Mouse (Mus musculus): Measurements from ENCODE around the gene Rbfox1. TPM values are rescaled to one million over a fixed set of nuclear protein-coding genes. Genes with fewer than 3 reads are reported as not detected.

The Rbfox1 gene
- total and polyA plus RNA-seq, 3 experiments, result not detected

GRCm38 (mm10) chr16:6821741-6822140, 936.6 kb downstream of the Rbfox1 start:
- Histone ChIP-seq H3K9ac (ENCODE audit: control insufficient read depth, low read depth, low read length, poor library complexity, severe bottlenecking) (no peak overlapping the region), H3K27ac (ENCODE audit: control insufficient read depth, low read depth, low read length) (no peak overlapping the region), H3K4me1 (ENCODE audit: control insufficient read depth in 1 of 2, insufficient read depth in 2 of 2, low read length in 2 of 2) (no peaks in the 10 kb centered on the region), H3K4me3 (ENCODE audit: control insufficient read depth in 1 of 2, insufficient read depth in 1 of 2, low read depth in 2 of 2, low read length in 2 of 2) (no peak overlapping the region), H3K9me3 (replicated peaks; ENCODE audit: insufficient read depth, low read length) (no peaks in the 10 kb centered on the region), H3K27me3 (ENCODE audit: control insufficient read depth in 1 of 2, insufficient read depth in 2 of 2, low read length in 2 of 2) (no peaks in the 10 kb centered on the region), H3K36me3 (ENCODE audit: control insufficient read depth in 1 of 2, insufficient read depth in 2 of 2, low read length in 2 of 2) (no peaks in the 10 kb centered on the region), H3K79me2 (ENCODE audit: control insufficient read depth, insufficient read depth, low read length, poor library complexity) (no peaks in the 10 kb centered on the region)
- TF ChIP-seq HCFC1 (IDR thresholded peaks at IDR 0.05; ENCODE audit: low read depth, low read length) (no peak), TBP (IDR thresholded peaks at IDR 0.05; ENCODE audit: low read depth, low read length) (no peak)
- no peak for DNase-seq (ENCODE audit: low read depth, low spot score)

- no peak for TF ChIP-seq TCF12 (IDR thresholded peaks at IDR 0.05; ENCODE audit: low read depth, low read length)
- no peak for TF ChIP-seq CHD2 (IDR thresholded peaks at IDR 0.05; ENCODE audit: low read length)
- TF ChIP-seq USF1 (IDR thresholded peaks at IDR 0.05; ENCODE audit: low read depth, low read length), result no peak
- no peak for TF ChIP-seq ZKSCAN1 (IDR thresholded peaks at IDR 0.05; ENCODE audit: low read depth, low read length)
- no peak for TF ChIP-seq MEF2A (IDR thresholded peaks at IDR 0.05; ENCODE audit: extremely low read depth, insufficient replicate concordance, low read depth, low read length, poor library complexity, severe bottlenecking)
- no peak for TF ChIP-seq ELF1 (IDR thresholded peaks at IDR 0.05; ENCODE audit: low read depth, low read length)
- no peak for TF ChIP-seq JUND (IDR thresholded peaks at IDR 0.05; ENCODE audit: low read depth, low read length)
- no peak for TF ChIP-seq TAL1 (IDR thresholded peaks at IDR 0.05; ENCODE audit: low read length)
- TF ChIP-seq BHLHE40 (IDR thresholded peaks at IDR 0.05; ENCODE audit: borderline replicate concordance, low read depth, low read length), result no peak
- no peak for TF ChIP-seq USF2 (IDR thresholded peaks at IDR 0.05; ENCODE audit: borderline replicate concordance in 1 of 2, insufficient read depth in 1 of 2, low read depth in 1 of 2, low read length in 2 of 2)
- Histone ChIP-seq H3K9me3 (replicated peaks; ENCODE audit: insufficient read depth, low read length) (no peaks in the 10 kb centered on the region), H3K27me3 (ENCODE audit: control insufficient read depth in 1 of 2, insufficient read depth in 2 of 2, low read length in 2 of 2) (no peaks in the 10 kb centered on the region), H3K36me3 (ENCODE audit: control insufficient read depth in 1 of 2, insufficient read depth in 2 of 2, low read length in 2 of 2) (no peaks in the 10 kb centered on the region), H3K4me3 (ENCODE audit: control insufficient read depth in 1 of 2, insufficient read depth in 1 of 2, low read depth in 2 of 2, low read length in 2 of 2) (no peak overlapping the region), H3K79me2 (ENCODE audit: control insufficient read depth, insufficient read depth, low read length, poor library complexity) (no peaks in the 10 kb centered on the region), H3K9ac (ENCODE audit: control insufficient read depth, low read depth, low read length, poor library complexity, severe bottlenecking) (no peak overlapping the region), H3K4me1 (ENCODE audit: control insufficient read depth in 1 of 2, insufficient read depth in 2 of 2, low read length in 2 of 2) (no peaks in the 10 kb centered on the region), H3K27ac (ENCODE audit: control insufficient read depth, low read depth, low read length) (no peak overlapping the region)
- DNase-seq (ENCODE audit: low read depth, low spot score), result no peak
These were observed 944.9 kb downstream of the Rbfox1 start for GRCm38 (mm10) chr16:6829892-6830524.

GRCm38 (mm10) chr16:6833486-6833885, 948.3 kb downstream of the Rbfox1 start:
- DNase-seq (ENCODE audit: low read depth, low spot score), result no peak
- H3K27me3 ChIP-seq (ENCODE audit: control insufficient read depth in 1 of 2, insufficient read depth in 2 of 2, low read length in 2 of 2), result no peaks in the 10 kb centered on the region
- H3K4me3 ChIP-seq (ENCODE audit: control insufficient read depth in 1 of 2, insufficient read depth in 1 of 2, low read depth in 2 of 2, low read length in 2 of 2), result no peak overlapping the region
- TF ChIP-seq ZKSCAN1 (IDR thresholded peaks at IDR 0.05; ENCODE audit: low read depth, low read length) (no peak), POLR2AphosphoS2 (IDR thresholded peaks at IDR 0.05; ENCODE audit: low read length) (no peak), KAT2A (conservative IDR thresholded peaks at IDR 0.05; ENCODE audit: low read depth, low read length) (no peak), NRF1 (IDR thresholded peaks at IDR 0.05; ENCODE audit: insufficient read depth, low read depth, low read length, poor library complexity, severe bottlenecking) (no peak), ZNF384 (IDR thresholded peaks at IDR 0.05; ENCODE audit: low read depth, low read length) (no peak), MXI1 (IDR thresholded peaks at IDR 0.05; ENCODE audit: low read depth, low read length) (no peak), GATA1 (IDR thresholded peaks at IDR 0.05; ENCODE audit: low read depth, low read length) (no peak), MYC (IDR thresholded peaks at IDR 0.05; ENCODE audit: low read depth, low read length) (no peak), TAL1 (IDR thresholded peaks at IDR 0.05; ENCODE audit: low read length) (no peak), ZMIZ1 (IDR thresholded peaks at IDR 0.05; ENCODE audit: low read depth, low read length) (no peak), CHD1 (IDR thresholded peaks at IDR 0.05; ENCODE audit: low read depth, low read length) (no peak)
- no peaks in the 10 kb centered on the region for H3K9me3 ChIP-seq (replicated peaks; ENCODE audit: insufficient read depth, low read length)
- H3K27ac ChIP-seq (ENCODE audit: control insufficient read depth, low read depth, low read length), result no peak overlapping the region
- H3K36me3 ChIP-seq (ENCODE audit: control insufficient read depth in 1 of 2, insufficient read depth in 2 of 2, low read length in 2 of 2), result no peaks in the 10 kb centered on the region
- no peak overlapping the region for H3K9ac ChIP-seq (ENCODE audit: control insufficient read depth, low read depth, low read length, poor library complexity, severe bottlenecking)
- H3K4me1 ChIP-seq (ENCODE audit: control insufficient read depth in 1 of 2, insufficient read depth in 2 of 2, low read length in 2 of 2), result no peaks in the 10 kb centered on the region
- H3K79me2 ChIP-seq (ENCODE audit: control insufficient read depth, insufficient read depth, low read length, poor library complexity), result no peaks in the 10 kb centered on the region
